Mouse (Mus musculus): ENCODE measurements at regions not wholly inside any gene's neighbourhood (a gene's known extent, or its start where the extent isn't known, plus 50 kb on each side); places are given as distances from the start of the nearest gene placed in this dataset.

DNA sequence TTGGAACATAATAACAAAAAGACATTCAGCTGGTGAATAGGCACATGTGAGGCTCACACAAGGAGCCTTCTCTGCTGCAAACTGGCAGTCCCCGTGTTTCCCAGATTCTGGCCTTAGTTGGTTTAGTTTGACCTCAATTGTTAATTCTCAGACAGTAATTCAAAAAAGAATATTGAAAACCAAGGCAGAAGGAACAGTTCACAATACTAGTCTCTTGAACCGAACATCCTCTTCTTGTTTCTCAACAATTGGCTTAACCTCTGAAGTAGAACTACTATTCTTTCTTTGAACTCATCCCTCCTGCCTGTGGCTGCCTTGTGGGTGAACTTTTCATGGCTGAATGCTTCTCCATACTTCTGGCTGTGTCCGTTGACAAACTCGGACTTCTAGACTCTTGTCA is 110.4 kb upstream of the Neil3 start:
- 39% methylated on average over 4 of the region's 4 CpGs for WGBS
- H3K27me3 ChIP-seq (replicated peaks; ENCODE audit: control insufficient read depth, insufficient read depth, low read length) = no peaks in the 10 kb centered on the region

DNA sequence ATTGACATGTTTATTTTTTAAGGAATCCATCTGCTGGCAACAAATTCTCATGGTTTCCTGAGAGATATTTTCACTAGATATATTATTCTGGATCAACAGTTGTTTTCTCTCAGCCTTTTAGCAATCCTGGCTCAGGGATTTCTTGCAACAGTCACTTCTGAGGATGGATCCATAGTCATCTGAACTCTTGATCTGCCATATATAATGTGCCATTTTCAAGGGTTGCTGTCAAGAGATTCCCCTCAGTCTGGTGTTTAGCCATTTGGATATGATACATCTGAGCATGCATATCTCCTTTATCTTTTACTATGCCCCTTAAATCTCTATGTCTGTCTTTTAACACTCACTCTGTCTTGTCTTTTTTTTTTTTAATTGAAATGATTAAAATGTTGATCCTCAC is 130.3 kb upstream of the Neil3 start:
- H3K4me1 ChIP-seq (replicated peaks; ENCODE audit: control insufficient read depth, insufficient read depth, low read length) = no peaks in the 10 kb centered on the region
- H3K36me3 ChIP-seq (ENCODE audit: control insufficient read depth, insufficient read depth) = no peaks in the 10 kb centered on the region
- H3K4me2 ChIP-seq (ENCODE audit: low read length) = no peak overlapping the region
- no peaks in the 10 kb centered on the region for H3K9me3 ChIP-seq (ENCODE audit: control insufficient read depth, low read length)
- H3K4me3 ChIP-seq (replicated peaks; ENCODE audit: low read length) = no peak overlapping the region
- ATAC-seq = no peak
- H3K9ac ChIP-seq (replicated peaks; ENCODE audit: low read depth, low read length) = no peak overlapping the region
- H3K27ac ChIP-seq (ENCODE audit: low read length) = no peak overlapping the region
- H3K27me3 ChIP-seq (replicated peaks; ENCODE audit: control insufficient read depth, insufficient read depth, low read length) = no peaks in the 10 kb centered on the region

More for the DNA sequence above, 110.4 kb upstream of the Neil3 start:
- no peak overlapping the region for H3K9ac ChIP-seq (replicated peaks; ENCODE audit: low read depth, low read length)
- no peak overlapping the region for H3K4me3 ChIP-seq (replicated peaks; ENCODE audit: low read length)
- H3K4me2 ChIP-seq (ENCODE audit: low read length) = no peak overlapping the region
- no peaks in the 10 kb centered on the region for H3K36me3 ChIP-seq (ENCODE audit: control insufficient read depth, insufficient read depth)
- ATAC-seq = no peak
- no peaks in the 10 kb centered on the region for H3K4me1 ChIP-seq (replicated peaks; ENCODE audit: control insufficient read depth, insufficient read depth, low read length)
- H3K27ac ChIP-seq (ENCODE audit: low read length) = no peak overlapping the region
- no peaks in the 10 kb centered on the region for H3K9me3 ChIP-seq (ENCODE audit: control insufficient read depth, low read length)

DNA sequence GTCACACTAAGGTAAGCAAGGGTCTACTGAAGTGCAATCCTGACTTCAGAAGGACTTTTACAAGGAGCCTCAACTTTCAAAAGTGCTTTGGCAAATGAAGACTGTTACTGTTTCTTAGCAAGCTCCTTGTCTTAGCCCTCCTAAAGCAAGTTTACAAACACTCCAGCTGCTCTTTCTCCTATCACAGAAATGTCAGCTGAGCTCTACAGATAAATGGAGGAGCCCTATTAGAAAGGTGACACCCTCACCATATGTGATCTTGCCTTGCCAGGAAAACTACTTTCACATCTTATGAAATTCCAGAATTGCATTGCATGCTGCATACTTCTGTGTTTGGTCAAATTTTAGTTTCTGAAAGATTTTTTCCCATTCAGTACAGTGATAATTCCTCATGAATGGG is 136.6 kb upstream of the Neil3 start:
- Histone ChIP-seq H3K4me3 (replicated peaks; ENCODE audit: low read length) (no peak overlapping the region), H3K27ac (ENCODE audit: low read length) (no peak overlapping the region), H3K9ac (replicated peaks; ENCODE audit: low read depth, low read length) (no peak overlapping the region), H3K36me3 (ENCODE audit: control insufficient read depth, insufficient read depth) (no peaks in the 10 kb centered on the region), H3K27me3 (replicated peaks; ENCODE audit: control insufficient read depth, insufficient read depth, low read length) (no peaks in the 10 kb centered on the region), H3K9me3 (ENCODE audit: control insufficient read depth, low read length) (no peaks in the 10 kb centered on the region), H3K4me1 (replicated peaks; ENCODE audit: control insufficient read depth, insufficient read depth, low read length) (no peaks in the 10 kb centered on the region), H3K4me2 (ENCODE audit: low read length) (no peak overlapping the region)
- ATAC-seq = no peak

DNA sequence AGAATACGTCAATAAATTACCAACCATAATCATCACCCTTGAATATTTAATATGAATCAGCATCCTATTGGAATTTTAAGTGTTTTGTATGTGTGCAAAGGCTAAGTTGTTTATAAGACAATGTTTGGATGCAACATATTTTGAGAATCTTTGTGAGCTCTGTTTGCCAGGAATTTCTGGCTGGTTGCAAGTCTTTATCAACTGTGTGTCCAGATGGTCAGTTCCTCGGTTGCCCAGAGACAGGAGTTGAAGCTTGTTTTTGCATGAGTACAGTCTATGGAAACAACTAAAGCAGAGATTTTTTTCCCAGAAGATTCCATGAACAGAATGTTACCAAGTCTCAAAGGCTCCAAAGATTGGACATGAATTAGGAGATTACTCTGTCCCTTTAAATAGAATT is 142.0 kb upstream of the Neil3 start:
- Histone ChIP-seq H3K27ac (ENCODE audit: low read length) (no peak overlapping the region), H3K4me3 (replicated peaks; ENCODE audit: low read length) (no peak overlapping the region)

DNA sequence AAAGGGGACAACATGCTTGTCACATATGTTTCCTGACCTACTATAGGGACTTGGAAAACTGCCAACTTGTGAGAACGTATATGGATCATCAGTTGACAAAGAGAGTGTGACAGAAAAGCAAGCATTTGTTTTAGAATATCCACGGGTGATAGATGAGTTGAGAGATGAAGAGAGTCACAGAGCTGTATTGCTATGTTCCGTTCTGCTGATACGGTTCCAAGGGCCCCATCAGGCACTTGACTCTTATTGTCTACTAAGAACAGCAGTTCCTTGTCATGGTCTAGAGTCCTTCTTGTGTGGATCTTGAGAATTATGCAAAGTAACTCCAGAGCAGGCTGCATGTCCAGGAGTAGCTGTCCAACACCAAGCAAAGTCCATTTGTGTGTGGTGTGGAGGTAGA is 143.0 kb upstream of the Neil3 start:
- H3K27me3 ChIP-seq (replicated peaks; ENCODE audit: control insufficient read depth, insufficient read depth, low read length) = no peaks in the 10 kb centered on the region
- no peak for ATAC-seq
- no peak overlapping the region for H3K9ac ChIP-seq (replicated peaks; ENCODE audit: low read depth, low read length)
- WGBS = 70% methylated on average over 4 of the region's 4 CpGs
- no peaks in the 10 kb centered on the region for H3K36me3 ChIP-seq (ENCODE audit: control insufficient read depth, insufficient read depth)
- H3K27ac ChIP-seq (ENCODE audit: low read length) = no peak overlapping the region
- no peaks in the 10 kb centered on the region for H3K4me1 ChIP-seq (replicated peaks; ENCODE audit: control insufficient read depth, insufficient read depth, low read length)
- no peak overlapping the region for H3K4me2 ChIP-seq (ENCODE audit: low read length)
- no peak overlapping the region for H3K4me3 ChIP-seq (replicated peaks; ENCODE audit: low read length)
- H3K9me3 ChIP-seq (ENCODE audit: control insufficient read depth, low read length) = no peaks in the 10 kb centered on the region

More for the DNA sequence above, 142.0 kb upstream of the Neil3 start:
- Histone ChIP-seq H3K4me1 (replicated peaks; ENCODE audit: control insufficient read depth, insufficient read depth, low read length) (no peaks in the 10 kb centered on the region), H3K9me3 (ENCODE audit: control insufficient read depth, low read length) (no peaks in the 10 kb centered on the region), H3K9ac (replicated peaks; ENCODE audit: low read depth, low read length) (no peak overlapping the region), H3K36me3 (ENCODE audit: control insufficient read depth, insufficient read depth) (no peaks in the 10 kb centered on the region), H3K4me2 (ENCODE audit: low read length) (no peak overlapping the region), H3K27me3 (replicated peaks; ENCODE audit: control insufficient read depth, insufficient read depth, low read length) (no peaks in the 10 kb centered on the region)
- WGBS = 79% methylated on average over 2 of the region's 2 CpGs
- ATAC-seq = no peak

DNA sequence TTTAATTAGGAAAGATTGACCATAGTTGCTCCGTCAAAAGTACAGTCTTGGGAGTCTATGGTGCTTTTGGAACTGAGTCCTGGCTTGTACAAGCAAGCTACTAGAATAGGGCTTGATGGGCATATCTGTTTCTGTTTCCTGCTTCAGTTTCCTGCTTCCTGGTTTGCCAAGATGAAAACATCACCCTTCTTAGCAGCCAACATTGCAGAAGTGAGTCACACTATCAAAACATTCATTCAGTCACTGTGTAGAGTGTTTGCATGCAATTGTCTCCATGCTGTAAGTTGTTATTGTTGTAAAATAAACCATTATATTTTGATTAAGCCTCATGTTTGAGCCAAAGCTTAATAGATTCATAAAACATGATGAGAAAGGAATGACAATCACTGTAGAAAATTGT is 149.3 kb upstream of the Neil3 start:
- Histone ChIP-seq H3K4me1 (replicated peaks; ENCODE audit: control insufficient read depth, insufficient read depth, low read length) (no peaks in the 10 kb centered on the region), H3K9ac (replicated peaks; ENCODE audit: low read depth, low read length) (no peak overlapping the region), H3K27me3 (replicated peaks; ENCODE audit: control insufficient read depth, insufficient read depth, low read length) (no peaks in the 10 kb centered on the region), H3K27ac (ENCODE audit: low read length) (no peak overlapping the region), H3K4me3 (replicated peaks; ENCODE audit: low read length) (no peak overlapping the region), H3K4me2 (ENCODE audit: low read length) (no peak overlapping the region), H3K9me3 (ENCODE audit: control insufficient read depth, low read length) (no peaks in the 10 kb centered on the region), H3K36me3 (ENCODE audit: control insufficient read depth, insufficient read depth) (no peaks in the 10 kb centered on the region)
- WGBS = 92% methylated on average over 1 of the region's 1 CpGs
- no peak for ATAC-seq

DNA sequence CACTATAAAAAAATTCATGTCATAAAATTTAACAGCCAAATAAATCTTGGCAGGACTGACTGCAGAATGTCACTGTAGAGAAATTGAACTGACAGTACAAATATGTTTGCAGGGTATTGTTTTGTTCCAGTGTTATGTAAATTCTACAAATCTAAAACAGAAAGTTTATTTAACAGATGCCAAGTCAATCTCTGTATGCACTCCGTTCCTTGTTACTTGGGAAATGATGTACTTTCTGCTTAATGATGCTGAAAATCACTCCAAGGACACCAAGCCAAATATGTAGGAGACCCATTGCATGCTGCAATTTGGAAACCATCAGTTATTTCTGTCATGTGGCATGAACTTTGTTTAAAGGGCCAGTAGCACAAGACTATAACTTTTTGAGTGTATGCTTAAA is 182.3 kb upstream of the Neil3 start:
- no peak overlapping the region for H3K4me3 ChIP-seq (replicated peaks; ENCODE audit: low read length)
- H3K9ac ChIP-seq (replicated peaks; ENCODE audit: low read depth, low read length) = no peak overlapping the region
- no peaks in the 10 kb centered on the region for H3K27me3 ChIP-seq (replicated peaks; ENCODE audit: control insufficient read depth, insufficient read depth, low read length)
- no peak overlapping the region for H3K4me2 ChIP-seq (ENCODE audit: low read length)
- WGBS = 27% methylated on average over 1 of the region's 1 CpGs
- no peaks in the 10 kb centered on the region for H3K9me3 ChIP-seq (ENCODE audit: control insufficient read depth, low read length)
- no peaks in the 10 kb centered on the region for H3K36me3 ChIP-seq (ENCODE audit: control insufficient read depth, insufficient read depth)
- no peak overlapping the region for H3K27ac ChIP-seq (ENCODE audit: low read length)
- H3K4me1 ChIP-seq (replicated peaks; ENCODE audit: control insufficient read depth, insufficient read depth, low read length) = no peaks in the 10 kb centered on the region
- ATAC-seq = no peak

DNA sequence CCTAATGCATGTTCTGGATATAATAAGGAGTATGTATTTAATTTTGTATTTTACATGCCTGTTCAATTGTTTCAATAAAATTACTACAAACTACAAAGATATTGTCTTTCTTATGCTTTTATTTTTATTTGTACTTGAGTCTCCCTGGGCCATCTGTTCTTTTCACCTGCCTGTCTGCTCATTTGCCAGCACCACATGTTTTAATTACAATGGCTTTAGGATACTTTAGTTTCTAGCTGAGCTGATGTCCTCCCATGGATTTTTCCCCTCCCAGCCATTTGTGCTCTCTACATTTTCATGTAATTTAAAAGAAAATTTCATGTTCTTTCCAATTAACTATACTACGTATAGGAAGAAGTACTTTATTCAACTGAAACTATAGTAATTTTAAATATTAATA is 188.5 kb upstream of the Neil3 start:
- WGBS = 93% methylated on average over 1 of the region's 1 CpGs
- no peak for ATAC-seq
- no peaks in the 10 kb centered on the region for H3K4me1 ChIP-seq (replicated peaks; ENCODE audit: control insufficient read depth, insufficient read depth, low read length)
- no peaks in the 10 kb centered on the region for H3K36me3 ChIP-seq (ENCODE audit: control insufficient read depth, insufficient read depth)
- H3K27ac ChIP-seq (ENCODE audit: low read length) = no peak overlapping the region
- no peak overlapping the region for H3K9ac ChIP-seq (replicated peaks; ENCODE audit: low read depth, low read length)
- no peaks in the 10 kb centered on the region for H3K27me3 ChIP-seq (replicated peaks; ENCODE audit: control insufficient read depth, insufficient read depth, low read length)
- H3K9me3 ChIP-seq (ENCODE audit: control insufficient read depth, low read length) = no peaks in the 10 kb centered on the region
- H3K4me2 ChIP-seq (ENCODE audit: low read length) = no peak overlapping the region
- no peak overlapping the region for H3K4me3 ChIP-seq (replicated peaks; ENCODE audit: low read length)

DNA sequence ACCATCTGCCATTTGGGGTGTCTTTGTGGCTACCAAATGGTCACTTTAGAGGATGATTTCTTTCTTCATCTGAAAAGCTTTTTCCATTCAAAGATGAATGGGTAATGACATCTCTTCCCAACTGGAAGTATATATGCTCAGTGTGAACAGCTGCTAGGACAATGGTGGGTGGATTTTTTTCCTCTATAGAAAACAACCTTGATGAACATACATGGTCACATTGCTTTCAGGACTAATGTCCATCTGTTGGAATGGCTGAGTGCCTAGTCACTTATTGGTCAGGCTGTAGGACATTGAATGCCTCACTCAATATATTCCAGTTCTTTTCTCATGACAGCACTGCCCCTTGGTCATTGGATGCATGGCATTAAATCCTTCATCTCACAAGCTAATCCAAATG is 209.0 kb upstream of the Neil3 start:
- no peaks in the 10 kb centered on the region for H3K9me3 ChIP-seq (ENCODE audit: control insufficient read depth, low read length)
- H3K27me3 ChIP-seq (replicated peaks; ENCODE audit: control insufficient read depth, insufficient read depth, low read length) = no peaks in the 10 kb centered on the region
- no peak for ATAC-seq

DNA sequence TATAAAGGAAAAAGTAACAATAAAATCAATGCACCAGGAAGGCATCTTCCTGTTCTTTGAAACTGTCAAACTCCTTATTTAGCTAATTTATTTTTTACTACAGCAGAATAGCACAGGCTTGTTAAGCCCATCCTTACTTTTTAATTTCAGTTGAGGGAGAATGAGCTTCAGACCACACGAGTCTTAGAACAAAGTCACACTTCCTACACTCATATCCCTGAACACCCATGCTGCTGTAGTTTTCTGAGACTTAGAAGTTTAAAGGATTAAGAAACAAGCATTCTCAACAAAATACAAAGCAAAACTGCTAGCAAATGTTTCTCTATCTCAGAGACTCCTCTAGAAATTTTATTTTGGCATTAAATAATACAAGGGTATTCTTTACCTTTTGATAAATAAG is 208.8 kb upstream of the Vegfc start:
- no peaks in the 10 kb centered on the region; the same call in 1 of the 2 replicates for H3K4me1 ChIP-seq (replicated peaks; ENCODE audit: control insufficient read depth, insufficient read depth, low read length)
- H3K9me3 ChIP-seq (ENCODE audit: control insufficient read depth, low read length) = no peaks in the 10 kb centered on the region
- no peaks in the 10 kb centered on the region for H3K27me3 ChIP-seq (replicated peaks; ENCODE audit: control insufficient read depth, insufficient read depth, low read length)
- no peak overlapping the region for H3K4me3 ChIP-seq (replicated peaks; ENCODE audit: low read length)
- H3K9ac ChIP-seq (replicated peaks; ENCODE audit: low read depth, low read length) = no peak overlapping the region
- 53% methylated on average over 1 of the region's 1 CpGs for WGBS
- H3K27ac ChIP-seq (ENCODE audit: low read length) = no peak overlapping the region
- ATAC-seq = no peak
- no peak overlapping the region for H3K4me2 ChIP-seq (ENCODE audit: low read length)
- no peaks in the 10 kb centered on the region for H3K36me3 ChIP-seq (ENCODE audit: control insufficient read depth, insufficient read depth)

More for the DNA sequence above, 209.0 kb upstream of the Neil3 start:
- H3K27ac ChIP-seq (ENCODE audit: low read length) = no peak overlapping the region
- H3K9ac ChIP-seq (replicated peaks; ENCODE audit: low read depth, low read length) = no peak overlapping the region
- H3K4me3 ChIP-seq (replicated peaks; ENCODE audit: low read length) = no peak overlapping the region
- H3K4me1 ChIP-seq (replicated peaks; ENCODE audit: control insufficient read depth, insufficient read depth, low read length) = no peaks in the 10 kb centered on the region
- H3K36me3 ChIP-seq (ENCODE audit: control insufficient read depth, insufficient read depth) = no peaks in the 10 kb centered on the region
- no peak overlapping the region for H3K4me2 ChIP-seq (ENCODE audit: low read length)

Measured in forebrain, embryonic 16.5 days (tissue).